ENCODE assay signal across 8 mouse cellular contexts in the genomic region with DNA sequence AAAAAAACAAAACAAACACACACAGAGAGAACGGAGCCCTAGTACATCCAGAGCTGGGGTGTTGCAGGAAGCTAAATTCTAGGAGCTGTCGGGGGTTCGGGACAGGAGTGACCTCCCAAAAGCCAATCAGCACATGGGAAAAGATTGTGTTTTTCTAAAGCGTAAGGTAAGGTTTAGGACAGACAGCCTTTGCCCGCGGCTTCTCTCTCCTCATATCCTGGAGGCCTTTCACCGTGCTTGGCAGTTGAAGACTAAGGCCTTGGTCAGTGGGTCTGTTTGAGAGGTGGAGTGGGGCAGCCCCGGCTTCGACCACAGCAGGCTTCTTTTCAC. TPM values are rescaled to one million over a fixed set of nuclear protein-coding genes. Genes with fewer than 3 reads are reported as not detected.
DNase-seq lines count a peak whose midpoint lies in the region; ATAC-seq and TF ChIP-seq lines count a peak whose summit lies in the region.
"Had no signal": no experiment of that assay in that cellular context is flagged by ENCODE, and none has a peak within 500 bp of the region (broad histone marks: within the 10 kb centered on the region; RNA-seq: fewer than 3 reads in every experiment).

No protein-coding gene starts in this region.

- DNase-seq in lung, embryonic 14.5 days, result no peak
- DNase-seq in lung, adult 18-20 months, result no peak
- no peak for DNase-seq in limb, embryonic 11.5 days (ENCODE audit: low spot score)
- DNase-seq in spleen, adult 18-20 months, result no peak

- WGBS in lung, embryonic 14.5 days, result 45% methylated on average over 9 of the region's 9 CpGs
- 53% methylated on average over 9 of the region's 9 CpGs for WGBS in embryonic facial prominence, embryonic 15.5 days
- 50% methylated on average over 9 of the region's 9 CpGs for WGBS in limb, embryonic 11.5 days
- 81% methylated on average over 9 of the region's 9 CpGs for WGBS in small intestine, adult 2 months

- H3K4me3 ChIP-seq in lung, embryonic 14.5 days (ENCODE audit: low read depth, low read length), result peak overlapping the region; percentile 50
- peak overlapping the region; percentile 29 for H3K4me3 ChIP-seq in embryonic facial prominence, embryonic 15.5 days (replicated peaks)
- H3K4me3 ChIP-seq in limb, embryonic 11.5 days (ENCODE audit: low read depth, low read length), result peak overlapping the region; percentile 16
- H3K4me3 ChIP-seq in small intestine, adult 2 months (ENCODE audit: low read depth, low read length), result peak overlapping the region; percentile 80
- H3K4me3 ChIP-seq: myocyte had no signal

- peak overlapping the region; percentile 98 for H3K4me2 ChIP-seq in lung, embryonic 14.5 days
- peak overlapping the region; percentile 57 for H3K4me2 ChIP-seq in embryonic facial prominence, embryonic 15.5 days (replicated peaks)
- peak overlapping the region; percentile 51 for H3K4me2 ChIP-seq in limb, embryonic 11.5 days (ENCODE audit: low read depth, severe bottlenecking)

- H3K9me3 ChIP-seq in lung, embryonic 14.5 days (ENCODE audit: low read depth, low read length), result no peaks in the 10 kb centered on the region
- no peaks in the 10 kb centered on the region for H3K9me3 ChIP-seq in embryonic facial prominence, embryonic 15.5 days (replicated peaks)
- H3K9me3 ChIP-seq in limb, embryonic 11.5 days (ENCODE audit: control insufficient read depth, low read length), result no peaks in the 10 kb centered on the region

- H3K4me1 ChIP-seq in lung, embryonic 14.5 days (ENCODE audit: insufficient read depth), result peaks cover 28% of the 10 kb centered on the region
- H3K4me1 ChIP-seq in embryonic facial prominence, embryonic 15.5 days, result peaks cover 49% of the 10 kb centered on the region
- peaks cover 29% of the 10 kb centered on the region for H3K4me1 ChIP-seq in limb, embryonic 11.5 days (ENCODE audit: control insufficient read depth, insufficient read depth, low read length)
- H3K4me1 ChIP-seq in small intestine, adult 2 months (ENCODE audit: control insufficient read depth, insufficient read depth, insufficient read length, low read length), result peaks cover 31% of the 10 kb centered on the region

- no peak for ATAC-seq in lung, embryonic 14.5 days (ENCODE audit: insufficient read depth)
- no peak for ATAC-seq in embryonic facial prominence, embryonic 15.5 days (ENCODE audit: insufficient number of reproducible peaks, low FRiP score, low TSS enrichment, low read depth)
- ATAC-seq in limb, embryonic 11.5 days (ENCODE audit: insufficient number of reproducible peaks, low FRiP score, low TSS enrichment, low read depth), result no peak
- no peak for ATAC-seq in inflammation-experienced regulatory T-cells, adult 6 months

- TF ChIP-seq CTCF in lung, embryonic 14.5 days (IDR thresholded peaks at IDR 0.05; ENCODE audit: low read depth), result no peak
- no peak for TF ChIP-seq CTCF in small intestine, adult 2 months (IDR thresholded peaks at IDR 0.05; ENCODE audit: extremely low read depth, insufficient read length, insufficient replicate concordance, low read depth, low read length)

- 0 out of 2 replicates have a peak, but pooled peaks have one; percentile 13 for TF ChIP-seq POLR2A in small intestine, adult 2 months (IDR thresholded peaks at IDR 0.05; ENCODE audit: low read depth, low read length)

- 0 out of 2 replicates have a peak, but pooled peaks cover 6% of the 10 kb centered on the region for H3K36me3 ChIP-seq in lung, embryonic 14.5 days (ENCODE audit: insufficient read depth)
- no peaks in the 10 kb centered on the region; the same call in 1 of the 2 replicates for H3K36me3 ChIP-seq in embryonic facial prominence, embryonic 15.5 days
- no peaks in the 10 kb centered on the region for H3K36me3 ChIP-seq in limb, embryonic 11.5 days (ENCODE audit: control insufficient read depth, insufficient read depth, low read length)
- H3K36me3 ChIP-seq in small intestine, adult 2 months (ENCODE audit: control insufficient read depth, insufficient read depth, low read length), result peaks cover 5% of the 10 kb centered on the region

- peak overlapping the region; percentile 89 for H3K27ac ChIP-seq in lung, embryonic 14.5 days (ENCODE audit: low read depth)
- no peak overlapping the region; the same call in 1 of the 2 replicates for H3K27ac ChIP-seq in embryonic facial prominence, embryonic 15.5 days (replicated peaks)
- no peak overlapping the region for H3K27ac ChIP-seq in limb, embryonic 11.5 days (replicated peaks; ENCODE audit: low read depth, low read length)
- peak overlapping the region; percentile 58 for H3K27ac ChIP-seq in small intestine, adult 2 months (ENCODE audit: insufficient read depth, low read depth, low read length)

- peak overlapping the region; percentile 54 for H3K9ac ChIP-seq in lung, embryonic 14.5 days
- no peak overlapping the region for H3K9ac ChIP-seq in embryonic facial prominence, embryonic 15.5 days
- 0 out of 2 replicates have a peak overlapping the region, but pooled peaks have one; percentile 28 for H3K9ac ChIP-seq in limb, embryonic 11.5 days (ENCODE audit: low read length)

- no peaks in the 10 kb centered on the region for H3K27me3 ChIP-seq in lung, embryonic 14.5 days (ENCODE audit: insufficient read depth, low read length)
- no peaks in the 10 kb centered on the region for H3K27me3 ChIP-seq in embryonic facial prominence, embryonic 15.5 days
- H3K27me3 ChIP-seq in limb, embryonic 11.5 days (ENCODE audit: control insufficient read depth, insufficient read depth, low read length), result peaks cover 2% of the 10 kb centered on the region; the same call in 1 of the 2 replicates
- H3K27me3 ChIP-seq in small intestine, adult 2 months (ENCODE audit: control insufficient read depth, insufficient read depth, low read length), result no peaks in the 10 kb centered on the region

RNA-seq across cellular contexts. Expression of a gene that starts 0.7 kb away (rescaled TPM):
- 18.2 and 18.6 TPM in 2 replicates for polyA plus RNA-seq in lung, embryonic 14.5 days (2014; fragmentation: Nextera tagmentation; extraction: Ambion mirVana)
- 23.2 and 25.3 TPM in 2 replicates for polyA plus RNA-seq in embryonic facial prominence, embryonic 15.5 days (2015; fragmentation: Nextera tagmentation; extraction: Ambion mirVana)
- polyA plus RNA-seq in limb, embryonic 11.5 days (2014; fragmentation: Nextera tagmentation; extraction: Ambion mirVana), result 13.5 and 19.3 TPM in 2 replicates
- polyA plus RNA-seq in small intestine, adult 2 months (2012; rRNA removed), result 53.5 and 84.7 TPM in 2 replicates
- polyA plus RNA-seq in inflammation-experienced regulatory T-cells, adult 6 months (2017; shearing (Covaris generic)), result 100 to 1,000 TPM in 2 of 3 experiments, 10 to 100 TPM in 1; 90.7 to 159 (median 116) TPM

RNA-seq across cellular contexts. Expression of a gene that starts 0.8 kb away (rescaled TPM):
- 1.6 and 2.9 TPM in 2 replicates for polyA plus RNA-seq in lung, embryonic 14.5 days (2014; fragmentation: Nextera tagmentation; extraction: Ambion mirVana)
- 0.94 and 1.1 TPM in 2 replicates for polyA plus RNA-seq in embryonic facial prominence, embryonic 15.5 days (2015; fragmentation: Nextera tagmentation; extraction: Ambion mirVana)
- 0.60 and 0.87 TPM in 2 replicates for polyA plus RNA-seq in limb, embryonic 11.5 days (2014; fragmentation: Nextera tagmentation; extraction: Ambion mirVana)
- 34.3 and 59.6 TPM in 2 replicates for polyA plus RNA-seq in small intestine, adult 2 months (2012; rRNA removed)
- polyA plus RNA-seq in inflammation-experienced regulatory T-cells, adult 6 months (2017; shearing (Covaris generic)), result 10 to 100 TPM; 32.9 to 40.0 (median 39.0) TPM

RNA-seq across cellular contexts. Expression of a gene that starts 14.8 kb away (rescaled TPM):
- polyA plus RNA-seq in lung, embryonic 14.5 days (2014; fragmentation: Nextera tagmentation; extraction: Ambion mirVana), result 0.22 and 0.23 TPM in 2 replicates
- 0.25 TPM in 1 of 2 replicates, not detected in the other for polyA plus RNA-seq in embryonic facial prominence, embryonic 15.5 days (2015; fragmentation: Nextera tagmentation; extraction: Ambion mirVana)
- 0.71 and 0.83 TPM in 2 replicates for polyA plus RNA-seq in limb, embryonic 11.5 days (2014; fragmentation: Nextera tagmentation; extraction: Ambion mirVana)
- polyA plus RNA-seq in small intestine, adult 2 months (2012; rRNA removed), result 0.09 and 0.47 TPM in 2 replicates
- 1 to 10 TPM in 2 of 3 experiments, under 1 TPM in 1; 0.57 to 1.3 (median 1.3) TPM for polyA plus RNA-seq in inflammation-experienced regulatory T-cells, adult 6 months (2017; shearing (Covaris generic))
- polyA plus RNA-seq: myocyte had no signal

RNA-seq across cellular contexts. Expression of a gene that starts 26.8 kb away (rescaled TPM):
- polyA plus RNA-seq in lung, embryonic 14.5 days (2014; fragmentation: Nextera tagmentation; extraction: Ambion mirVana), result 0.23 and 0.30 TPM in 2 replicates
- polyA plus RNA-seq in embryonic facial prominence, embryonic 15.5 days (2015; fragmentation: Nextera tagmentation; extraction: Ambion mirVana), result 0.60 and 0.76 TPM in 2 replicates
- 0.16 TPM in 1 of 2 replicates, not detected in the other for polyA plus RNA-seq in limb, embryonic 11.5 days (2014; fragmentation: Nextera tagmentation; extraction: Ambion mirVana)
- polyA plus RNA-seq in small intestine, adult 2 months (2012; rRNA removed), result 0.06 TPM in 1 of 2 replicates, not detected in the other
- polyA plus RNA-seq in inflammation-experienced regulatory T-cells, adult 6 months (2017; shearing (Covaris generic)), result 1 to 10 TPM; 3.1 to 5.0 (median 4.9) TPM

RNA-seq across cellular contexts. Expression of a gene that starts 26.8 kb away (rescaled TPM):
- 65.9 and 71.6 TPM in 2 replicates for polyA plus RNA-seq in lung, embryonic 14.5 days (2014; fragmentation: Nextera tagmentation; extraction: Ambion mirVana)
- 76.1 and 79.6 TPM in 2 replicates for polyA plus RNA-seq in embryonic facial prominence, embryonic 15.5 days (2015; fragmentation: Nextera tagmentation; extraction: Ambion mirVana)
- polyA plus RNA-seq in limb, embryonic 11.5 days (2014; fragmentation: Nextera tagmentation; extraction: Ambion mirVana), result 30.1 and 33.2 TPM in 2 replicates
- 183 and 229 TPM in 2 replicates for polyA plus RNA-seq in small intestine, adult 2 months (2012; rRNA removed)
- 100 to 1,000 TPM in 1 of 3 experiments, 10 to 100 TPM in 2; 86.3 to 118 (median 89.8) TPM for polyA plus RNA-seq in inflammation-experienced regulatory T-cells, adult 6 months (2017; shearing (Covaris generic))

Comparison
In these comparisons a context has a peak if more than half of its experiments do, and no peak if none do; other contexts are left out.
1. H3K27ac ChIP-seq: peak in lung, embryonic 14.5 days (single experiment) and small intestine, adult 2 months (single experiment); none in embryonic facial prominence, embryonic 15.5 days (single experiment) and limb, embryonic 11.5 days (single experiment).
2. H3K4me3 ChIP-seq: peak in every context shown above with its lines; median percentile 80 in small intestine, adult 2 months; 50 in lung, embryonic 14.5 days; 29 in embryonic facial prominence, embryonic 15.5 days; 16 in limb, embryonic 11.5 days.
3. Peak in every context shown above with its lines, with median percentiles within 50 percentile points of each other: H3K4me2 ChIP-seq.